Mouse (Mus musculus) kidney, adult 9 months (tissue): Measurements from ENCODE around the gene Rimkla.
A peak's percentile ranks its signal among the peaks of the same experiment; 100 is the strongest.

Source experiments
- DNase-seq: peaks from one replicate; pipeline ENCODE4 v3.0.0; 2022

Rimkla gene

GRCm38 (mm10) chr4:119465841-119466240, 26.6 kb downstream of the Rimkla start:
- no peak for DNase-seq

- DNase-seq = no peak
Measured at GRCm38 (mm10) chr4:119463756-119464419, 28.5 kb downstream of the Rimkla start.

- DNase-seq = peak; percentile 58
Measured at GRCm38 (mm10) chr4:119462858-119463755, 29.3 kb downstream of the Rimkla start.

GRCm38 (mm10) chr4:119462457-119462856, 30.0 kb downstream of the Rimkla start:
- no peak for DNase-seq

- no peak for DNase-seq
Measured at GRCm38 (mm10) chr4:119460728-119461141, 31.7 kb downstream of the Rimkla start.

- DNase-seq = peak; percentile 62
Measured at GRCm38 (mm10) chr4:119460296-119460695, 32.1 kb downstream of the Rimkla start.

- no peak for DNase-seq
Measured at GRCm38 (mm10) chr4:119453533-119453932, 38.9 kb downstream of the Rimkla start.

- no peak for DNase-seq
Measured at GRCm38 (mm10) chr4:119453128-119453527, 39.3 kb downstream of the Rimkla start.

- no peak for DNase-seq
Measured at GRCm38 (mm10) chr4:119450436-119450835, 42.0 kb downstream of the Rimkla start.

GRCm38 (mm10) chr4:119447786-119448185, 44.6 kb downstream of the Rimkla start:
- DNase-seq = no peak

GRCm38 (mm10) chr4:119447261-119447660, 45.2 kb downstream of the Rimkla start:
- peak; percentile 56 for DNase-seq

- no peak for DNase-seq
Measured at GRCm38 (mm10) chr4:119442539-119442938, 49.9 kb downstream of the Rimkla start.

GRCm38 (mm10) chr4:119441836-119442235, 50.6 kb downstream of the Rimkla start:
- no peak for DNase-seq

GRCm38 (mm10) chr4:119437936-119438335, 54.5 kb downstream of the Rimkla start:
- peak; percentile 70 for DNase-seq

- DNase-seq = peak; percentile 75
Measured at GRCm38 (mm10) chr4:119430678-119431077, 61.8 kb downstream of the Rimkla start.

- peak; percentile 50 for DNase-seq
Measured at GRCm38 (mm10) chr4:119427680-119428079, 64.7 kb downstream of the Rimkla start.

GRCm38 (mm10) chr4:119425601-119426000, 66.8 kb downstream of the Rimkla start:
- DNase-seq = peak; percentile 46

GRCm38 (mm10) chr4:119425077-119425476, 67.4 kb downstream of the Rimkla start:
- no peak for DNase-seq

GRCm38 (mm10) chr4:119422294-119422964, 70.0 kb downstream of the Rimkla start, which contains the start of the genes Ppcs and Zmynd12:
Ppcs (minus strand) TSS chr4:119422420.
Zmynd12 (plus strand) TSS chr4:119422814.
- peak; percentile 96 for DNase-seq

GRCm38 (mm10) chr4:119421921-119422293, 70.5 kb downstream of the Rimkla start:
- DNase-seq = no peak

GRCm38 (mm10) chr4:119421191-119421590, 71.2 kb downstream of the Rimkla start:
- peak; percentile 43 for DNase-seq

GRCm38 (mm10) chr4:119417894-119418293, 74.5 kb downstream of the Rimkla start:
- DNase-seq = no peak

- no peak for DNase-seq
Measured at GRCm38 (mm10) chr4:119417270-119417669, 75.2 kb downstream of the Rimkla start.
